Mouse (Mus musculus) kidney, adult 2 months (tissue): ENCODE results near the gene Gm44596.

Experiments
- CTCF ChIP-seq: fragments of 200-500 bp; conservative IDR thresholded peaks from 2 replicates; pipeline ENCODE4 v1.5.1; 2011; ENCODE audit warnings: low read depth, mild to moderate bottlenecking, control low read depth, low read length, moderate library complexity, mixed read lengths; ENCODE audit not compliant: insufficient read depth, insufficient read length
- POLR2A ChIP-seq: fragments of 200-500 bp; IDR thresholded peaks from one replicate; pipeline ENCODE4 v1.6.1; 2011; ENCODE audit warnings: low read depth, low read length, control low read depth

- TF ChIP-seq CTCF (no peak), POLR2A (no peak)
Observed at GRCm38 (mm10) chr6:128397574-128398261, 22.4 kb downstream of the Gm44596 start.
